Mouse (Mus musculus): ENCODE measurements around the gene Adgrv1. TPM values are rescaled to one million over a fixed set of nuclear protein-coding genes. Genes with fewer than 3 reads are reported as not detected.
A peak's percentile ranks its signal among the peaks of the same experiment; 100 is the strongest.

The Adgrv1 gene
- total and polyA plus RNA-seq, 2 experiments from 2014 or later: 3.9 to 13.2 TPM

DNA sequence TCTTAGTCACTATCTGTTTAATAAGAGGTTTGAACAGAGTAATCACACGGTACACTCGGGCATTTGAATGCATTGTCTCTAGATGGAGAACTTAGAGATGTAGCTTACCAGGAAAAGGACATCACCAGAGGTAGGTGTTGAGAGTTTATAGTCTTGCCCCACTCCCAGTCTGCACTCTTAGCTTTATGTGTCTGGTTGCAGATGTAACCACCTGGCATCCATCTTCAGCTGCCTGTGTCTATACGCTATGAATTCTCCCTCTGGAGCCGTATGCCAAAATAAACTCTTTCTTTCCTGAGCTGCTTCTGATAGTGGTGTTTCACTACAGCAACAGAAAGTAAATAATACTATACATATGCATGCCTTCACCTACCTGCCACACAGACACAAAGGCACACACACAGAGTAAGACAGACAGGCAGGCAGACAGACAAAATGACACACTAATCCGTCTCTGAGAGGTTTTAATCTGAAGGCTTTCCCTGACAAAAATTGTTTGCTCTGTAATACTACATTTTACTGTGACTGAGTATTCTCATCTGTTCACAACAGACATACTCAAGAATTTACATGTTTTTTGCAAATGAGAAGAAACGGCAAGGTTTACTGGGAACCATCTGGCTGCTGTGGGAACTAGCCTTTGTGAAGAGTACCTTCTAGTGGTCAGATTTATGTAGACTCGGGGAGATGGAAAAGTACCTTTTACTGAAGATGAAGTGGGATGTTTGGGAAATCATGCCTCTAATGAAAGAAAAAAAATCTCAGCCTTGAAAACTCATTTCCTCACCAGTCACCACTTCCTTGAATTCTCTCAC, 318.4 kb downstream of the Adgrv1 start:
- Histone ChIP-seq H3K4me1 (ENCODE audit: insufficient read depth, low read length) (no peaks in the 10 kb centered on the region), H3K9me3 (ENCODE audit: low read length) (no peaks in the 10 kb centered on the region), H3K4me3 (ENCODE audit: low read depth, low read length) (no peak overlapping the region), H3K36me3 (ENCODE audit: insufficient read depth, low read length) (no peaks in the 10 kb centered on the region), H3K27me3 (ENCODE audit: insufficient read depth, low read length) (no peaks in the 10 kb centered on the region), H3K4me2 (ENCODE audit: low read depth, low read length, poor library complexity, severe bottlenecking) (no peak overlapping the region), H3K27ac (ENCODE audit: low read depth, low read length) (no peak overlapping the region), H3K9ac (replicated peaks; ENCODE audit: low read length, poor library complexity, severe bottlenecking) (peak overlapping the region; percentile 33; the same call in 1 of the 2 replicates)
- peak; percentile 82 for TF ChIP-seq CTCF (IDR thresholded peaks at IDR 0.05)
- DNase-seq (ENCODE audit: low spot score): peak; percentile 75
- ATAC-seq (ENCODE audit: low FRiP score): peak; percentile 75; the same call in 1 of the 2 replicates
- WGBS: 56% methylated on average over 7 of the region's 7 CpGs

DNA sequence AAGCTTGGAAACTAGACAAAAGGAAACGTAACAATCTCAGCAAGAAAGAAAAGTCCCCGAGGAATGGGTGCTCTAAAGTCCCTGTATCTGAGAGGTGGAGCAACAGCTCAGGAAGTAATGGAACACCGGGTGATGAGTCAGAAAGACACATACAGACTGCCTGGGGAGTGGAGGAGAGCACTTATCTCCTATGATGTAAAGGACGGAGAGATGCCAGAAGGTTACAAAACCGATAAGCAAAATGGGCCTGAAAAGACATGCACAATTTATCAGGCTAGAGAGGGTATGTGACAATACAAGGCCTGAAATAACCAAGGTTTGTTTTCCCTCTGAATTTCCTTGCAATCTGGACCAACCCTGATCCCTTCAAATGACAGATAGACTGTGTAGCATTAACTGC, 320.8 kb downstream of the Adgrv1 start:
- no peaks in the 10 kb centered on the region for H3K4me1 ChIP-seq (ENCODE audit: insufficient read depth, low read length)

DNA sequence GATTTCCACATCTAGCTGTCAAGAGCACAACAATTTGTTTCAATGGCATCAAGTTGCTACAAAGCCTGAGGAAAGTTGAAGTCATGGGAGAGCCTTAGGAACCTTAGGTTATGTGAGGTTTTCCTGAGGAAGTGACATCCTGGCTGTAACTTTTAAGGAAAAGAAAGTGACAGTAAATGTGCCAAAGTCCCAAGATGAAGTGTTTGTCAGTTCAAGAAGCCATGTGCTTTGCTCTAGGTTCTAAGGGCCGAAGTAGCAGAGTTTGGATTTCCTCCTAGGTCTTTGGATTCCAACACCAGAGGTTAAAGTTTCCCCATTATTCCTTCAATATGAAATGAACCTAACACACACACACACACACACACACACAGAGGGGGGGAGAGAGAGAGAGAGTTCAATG, 332.1 kb downstream of the Adgrv1 start:
- no peaks in the 10 kb centered on the region for H3K36me3 ChIP-seq (ENCODE audit: insufficient read depth, low read length)
- no peaks in the 10 kb centered on the region for H3K27me3 ChIP-seq (ENCODE audit: insufficient read depth, low read length)
- H3K27ac ChIP-seq (ENCODE audit: low read depth, low read length): no peak overlapping the region
- H3K4me3 ChIP-seq (ENCODE audit: low read depth, low read length): no peak overlapping the region
- no peak for TF ChIP-seq CTCF (IDR thresholded peaks at IDR 0.05)
- WGBS: 91% methylated on average over 1 of the region's 1 CpGs
- H3K9me3 ChIP-seq (ENCODE audit: low read length): no peaks in the 10 kb centered on the region
- DNase-seq (ENCODE audit: low spot score) (no peak), ATAC-seq (ENCODE audit: low FRiP score) (no peak)
- H3K4me1 ChIP-seq (ENCODE audit: insufficient read depth, low read length): no peaks in the 10 kb centered on the region
- no peak overlapping the region for H3K4me2 ChIP-seq (ENCODE audit: low read depth, low read length, poor library complexity, severe bottlenecking)
- H3K9ac ChIP-seq (replicated peaks; ENCODE audit: low read length, poor library complexity, severe bottlenecking): no peak overlapping the region

More for the DNA sequence above, 320.8 kb downstream of the Adgrv1 start:
- TF ChIP-seq CTCF (IDR thresholded peaks at IDR 0.05): no peak
- Histone ChIP-seq H3K9ac (replicated peaks; ENCODE audit: low read length, poor library complexity, severe bottlenecking) (no peak overlapping the region), H3K4me2 (ENCODE audit: low read depth, low read length, poor library complexity, severe bottlenecking) (no peak overlapping the region), H3K9me3 (ENCODE audit: low read length) (no peaks in the 10 kb centered on the region), H3K27me3 (ENCODE audit: insufficient read depth, low read length) (no peaks in the 10 kb centered on the region), H3K4me3 (ENCODE audit: low read depth, low read length) (no peak overlapping the region), H3K27ac (ENCODE audit: low read depth, low read length) (no peak overlapping the region), H3K36me3 (ENCODE audit: insufficient read depth, low read length) (no peaks in the 10 kb centered on the region)
- WGBS: 80% methylated on average over 5 of the region's 5 CpGs
- ATAC-seq (ENCODE audit: low FRiP score): no peak
- DNase-seq (ENCODE audit: low spot score): no peak

DNA sequence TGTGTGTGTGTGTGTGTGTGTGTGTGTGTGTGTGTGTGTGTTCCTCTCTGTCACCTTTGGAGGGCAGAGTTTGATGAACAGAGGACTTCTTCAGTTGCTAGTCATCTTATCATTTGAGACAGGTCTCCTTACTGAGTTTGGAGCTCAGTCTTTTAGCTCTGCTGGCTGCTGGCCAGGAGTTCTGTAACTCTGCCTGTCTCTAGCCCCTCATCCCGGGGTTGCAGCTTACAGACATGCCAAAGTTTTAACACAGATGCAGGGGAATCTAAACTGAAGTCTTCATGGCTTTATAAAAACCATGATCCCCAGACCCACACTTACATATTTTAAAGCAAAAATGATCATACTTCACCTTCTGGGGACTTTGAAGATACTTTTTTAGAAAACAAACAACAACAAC, 338.8 kb downstream of the Adgrv1 start:
- TF ChIP-seq CTCF (IDR thresholded peaks at IDR 0.05): no peak
- no peaks in the 10 kb centered on the region for H3K9me3 ChIP-seq (ENCODE audit: low read length)
- DNase-seq (ENCODE audit: low spot score): no peak
- no peak overlapping the region for H3K9ac ChIP-seq (replicated peaks; ENCODE audit: low read length, poor library complexity, severe bottlenecking)
- no peak overlapping the region for H3K27ac ChIP-seq (ENCODE audit: low read depth, low read length)
- no peaks in the 10 kb centered on the region for H3K4me1 ChIP-seq (ENCODE audit: insufficient read depth, low read length)
- no peak overlapping the region for H3K4me2 ChIP-seq (ENCODE audit: low read depth, low read length, poor library complexity, severe bottlenecking)
- WGBS: 64% methylated on average over 1 of the region's 1 CpGs
- ATAC-seq (ENCODE audit: low FRiP score): no peak
- H3K4me3 ChIP-seq (ENCODE audit: low read depth, low read length): no peak overlapping the region
- H3K36me3 ChIP-seq (ENCODE audit: insufficient read depth, low read length): no peaks in the 10 kb centered on the region
- no peaks in the 10 kb centered on the region for H3K27me3 ChIP-seq (ENCODE audit: insufficient read depth, low read length)

DNA sequence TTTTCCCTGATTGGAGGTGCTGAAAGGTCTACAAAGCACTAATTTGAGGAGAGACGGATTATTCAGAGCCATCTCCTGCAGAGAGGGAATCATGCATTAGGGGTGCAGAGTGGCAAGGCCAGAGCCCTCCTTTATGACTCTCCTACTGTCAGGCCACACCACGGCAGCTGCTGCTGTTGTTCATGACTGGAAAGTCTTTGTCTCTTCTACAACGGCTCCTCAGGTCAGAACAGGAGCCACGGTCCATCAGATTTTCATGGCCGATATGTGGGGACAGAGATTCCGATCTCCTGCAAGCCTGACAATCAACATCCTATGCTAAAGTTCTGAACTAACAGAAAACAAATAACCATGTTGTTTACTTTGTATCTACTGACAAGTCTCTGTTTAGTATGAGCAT, 350.8 kb downstream of the Adgrv1 start:
- Histone ChIP-seq H3K27me3 (ENCODE audit: insufficient read depth, low read length) (no peaks in the 10 kb centered on the region), H3K9me3 (ENCODE audit: low read length) (no peaks in the 10 kb centered on the region), H3K27ac (ENCODE audit: low read depth, low read length) (no peak overlapping the region), H3K4me3 (ENCODE audit: low read depth, low read length) (no peak overlapping the region), H3K4me2 (ENCODE audit: low read depth, low read length, poor library complexity, severe bottlenecking) (no peak overlapping the region), H3K4me1 (ENCODE audit: insufficient read depth, low read length) (no peaks in the 10 kb centered on the region), H3K36me3 (ENCODE audit: insufficient read depth, low read length) (no peaks in the 10 kb centered on the region), H3K9ac (replicated peaks; ENCODE audit: low read length, poor library complexity, severe bottlenecking) (no peak overlapping the region)
- WGBS: 78% methylated on average over 6 of the region's 6 CpGs
- DNase-seq (ENCODE audit: low spot score) (no peak), ATAC-seq (ENCODE audit: low FRiP score) (no peak)
- TF ChIP-seq CTCF (IDR thresholded peaks at IDR 0.05): no peak

DNA sequence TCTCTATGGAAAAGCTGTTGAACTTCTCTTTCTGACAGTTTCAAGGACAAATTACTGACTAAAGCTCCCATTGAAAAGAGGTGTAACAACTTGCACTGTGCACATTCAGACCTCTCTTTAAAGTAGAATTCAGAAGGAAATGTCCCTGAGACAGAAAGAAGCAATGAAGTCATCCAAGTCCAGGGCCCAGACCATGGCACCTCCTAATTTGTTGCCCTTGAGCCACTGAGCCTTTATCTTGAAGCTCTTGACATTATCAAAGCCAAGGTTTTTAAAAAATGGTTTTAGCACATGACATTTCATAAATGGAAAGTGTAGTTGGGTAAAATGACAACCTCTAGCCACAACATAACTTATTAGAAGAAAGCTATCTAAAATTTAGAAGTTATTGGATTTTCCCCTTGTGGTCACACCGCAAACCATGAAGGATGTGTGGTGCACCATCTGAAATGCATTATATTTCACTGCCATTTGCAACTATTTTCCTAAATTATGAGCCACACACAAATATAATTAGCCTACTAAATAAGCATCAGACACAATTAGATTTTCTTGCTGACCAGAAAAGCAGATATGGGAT, 352.2 kb downstream of the Adgrv1 start:
- WGBS: 95% methylated on average over 1 of the region's 1 CpGs
- Histone ChIP-seq H3K9ac (replicated peaks; ENCODE audit: low read length, poor library complexity, severe bottlenecking) (no peak overlapping the region), H3K36me3 (ENCODE audit: insufficient read depth, low read length) (no peaks in the 10 kb centered on the region), H3K4me3 (ENCODE audit: low read depth, low read length) (no peak overlapping the region), H3K4me1 (ENCODE audit: insufficient read depth, low read length) (no peaks in the 10 kb centered on the region), H3K27me3 (ENCODE audit: insufficient read depth, low read length) (no peaks in the 10 kb centered on the region), H3K9me3 (ENCODE audit: low read length) (no peaks in the 10 kb centered on the region), H3K27ac (ENCODE audit: low read depth, low read length) (no peak overlapping the region), H3K4me2 (ENCODE audit: low read depth, low read length, poor library complexity, severe bottlenecking) (no peak overlapping the region)
- DNase-seq (ENCODE audit: low spot score): no peak
- no peak for TF ChIP-seq CTCF (IDR thresholded peaks at IDR 0.05)
- no peak for ATAC-seq (ENCODE audit: low FRiP score)
